Mouse (Mus musculus) C2C12 (cell line): ENCODE measurements around the gene Chst11.

ENCODE experiments used
- CEBPB ChIP-seq: IDR thresholded peaks from one replicate; pipeline ENCODE4 v1.6.1; 2011; ENCODE audit warnings: low read depth, mild to moderate bottlenecking, control low read depth, moderate library complexity
- CTCF ChIP-seq: IDR thresholded peaks from one replicate; pipeline ENCODE4 v1.5.1; 2011; ENCODE audit not compliant: control insufficient read depth, insufficient read depth, insufficient read length
- FOSL1 ChIP-seq: IDR thresholded peaks from one replicate; pipeline ENCODE4 v1.8.0; 2011; ENCODE audit warnings: mild to moderate bottlenecking, low read length; ENCODE audit not compliant: poor library complexity, insufficient read depth, severe bottlenecking
- MAX ChIP-seq: IDR thresholded peaks from one replicate; pipeline ENCODE4 v1.6.1; 2011; ENCODE audit warnings: mild to moderate bottlenecking, control low read depth
- MYOD1 ChIP-seq: IDR thresholded peaks from one replicate; pipeline ENCODE4 v1.6.1; 2011; ENCODE audit warnings: low read depth; ENCODE audit not compliant: control insufficient read depth, insufficient read length
- MYOG ChIP-seq: IDR thresholded peaks from one replicate; pipeline ENCODE4 v1.6.1; 2011; ENCODE audit not compliant: control insufficient read depth, insufficient read length; ENCODE audit errors: extremely low read depth
- USF1 ChIP-seq: IDR thresholded peaks from one replicate; pipeline ENCODE4 v1.6.1; 2011; ENCODE audit warnings: low read depth, mild to moderate bottlenecking, control low read depth, moderate library complexity

GRCm38 (mm10) chr10:83064796-83065195 is 79.5 kb downstream of the Chst11 start:
- TF ChIP-seq CTCF: no peak
- no peak for TF ChIP-seq USF1
- no peak for TF ChIP-seq MAX
- TF ChIP-seq MYOD1: no peak
- TF ChIP-seq CEBPB: no peak
- no peak for TF ChIP-seq MYOG
- no peak for TF ChIP-seq FOSL1
